Mouse (Mus musculus) central nervous system, embryonic 18 days (tissue): Measurements from ENCODE around the gene Rcl1. TPM values are rescaled to one million over a fixed set of nuclear protein-coding genes. Genes with fewer than 3 reads are reported as not detected.

Experiments
- polyA plus RNA-seq: library from polyadenylated mRNA; depleted of rRNA; stranded (reverse); fragments of >200 nt; gene quantifications from 2 replicates; pipeline ENCODE4 v1.2.3, GENCODE M21; 2012; rRNA removed

The Rcl1 gene
- 26.1 and 26.9 TPM in 2 replicates for polyA plus RNA-seq

GRCm38 (mm10) chr19:29100874-29101542, at the start of gene Rcl1:
Gene Rcl1, plus strand, starts transcription at chr19:29101375.

Other genes starting within 250 kb of the Rcl1 start
- 10.6 and 11.4 TPM in 2 replicates for gene Plpp6, start 137.4 kb upstream of the Rcl1 start, polyA plus RNA-seq
- gene 4430402I18Rik, start 133.6 kb upstream of the Rcl1 start, polyA plus RNA-seq, result 1.6 and 1.9 TPM in 2 replicates
- gene Cdc37l1, start 111.0 kb upstream of the Rcl1 start, polyA plus RNA-seq, result 44.5 and 47.4 TPM in 2 replicates
- 42.9 and 44.1 TPM in 2 replicates for gene Ak3, start 53.4 kb upstream of the Rcl1 start, polyA plus RNA-seq
- 37.5 and 38.7 TPM in 2 replicates for gene Jak2, start 150.5 kb downstream of the Rcl1 start, polyA plus RNA-seq
- gene Insl6, start 224.0 kb downstream of the Rcl1 start, polyA plus RNA-seq, result 0.82 and 0.87 TPM in 2 replicates
- 4.1 and 4.6 TPM in 2 replicates for gene Rln1, start 233.3 kb downstream of the Rcl1 start, polyA plus RNA-seq